Mouse (Mus musculus) right cerebral cortex, adult 18-20 months (tissue): ENCODE measurements at regions not wholly inside any gene's neighbourhood (a gene's known extent, or its start where the extent isn't known, plus 50 kb on each side); places are given as distances from the start of the nearest gene placed in this dataset.

Experiments used
- DNase-seq: peaks from one replicate; pipeline ENCODE4 v3.0.0; 2022; ENCODE audit warnings: mixed read lengths

- no peak for DNase-seq
Measured at GRCm38 (mm10) chr12:50926234-50926633, 277.3 kb upstream of the Prkd1 start.

GRCm38 (mm10) chr12:50921739-50922138, 272.8 kb upstream of the Prkd1 start:
- DNase-seq, result no peak

- DNase-seq, result no peak
Measured at GRCm38 (mm10) chr12:50899609-50900447, 250.9 kb upstream of the Prkd1 start.

GRCm38 (mm10) chr12:50897606-50898166, 248.8 kb upstream of the Prkd1 start:
- DNase-seq, result no peak

- DNase-seq, result peak; percentile 11
Measured at GRCm38 (mm10) chr12:50893604-50894003, 244.7 kb upstream of the Prkd1 start.

- DNase-seq, result no peak
Measured at GRCm38 (mm10) chr12:50875796-50876195, 226.9 kb upstream of the Prkd1 start.

GRCm38 (mm10) chr12:50874024-50874398, 225.1 kb upstream of the Prkd1 start:
- no peak for DNase-seq

GRCm38 (mm10) chr12:50873390-50874023, 224.6 kb upstream of the Prkd1 start:
- DNase-seq, result peak; percentile 3

GRCm38 (mm10) chr12:50851644-50852043, 202.7 kb upstream of the Prkd1 start:
- no peak for DNase-seq

GRCm38 (mm10) chr12:50847976-50848375, 199.1 kb upstream of the Prkd1 start:
- no peak for DNase-seq

GRCm38 (mm10) chr12:50842744-50843143, 193.8 kb upstream of the Prkd1 start:
- DNase-seq, result peak; percentile 4

- no peak for DNase-seq
Measured at GRCm38 (mm10) chr12:50839391-50839790, 190.5 kb upstream of the Prkd1 start.

GRCm38 (mm10) chr12:50808731-50809281, 159.9 kb upstream of the Prkd1 start:
- DNase-seq, result no peak

GRCm38 (mm10) chr12:50804391-50804790, 155.5 kb upstream of the Prkd1 start:
- DNase-seq, result peak; percentile 14

- peak; percentile 34 for DNase-seq
Measured at GRCm38 (mm10) chr12:50765156-50765940, 116.5 kb upstream of the Prkd1 start.

- peak; percentile 61 for DNase-seq
Measured at GRCm38 (mm10) chr12:50764457-50764856, 115.6 kb upstream of the Prkd1 start.

GRCm38 (mm10) chr12:50734135-50734534, 85.2 kb upstream of the Prkd1 start:
- peak; percentile 6 for DNase-seq

GRCm38 (mm10) chr12:50712615-50713014, 63.7 kb upstream of the Prkd1 start:
- no peak for DNase-seq

- no peak for DNase-seq
Measured at GRCm38 (mm10) chr12:50709000-50709788, 60.3 kb upstream of the Prkd1 start.

- no peak for DNase-seq
Measured at GRCm38 (mm10) chr12:50698613-50699442, 49.9 kb upstream of the Prkd1 start.
